Mouse (Mus musculus) hindbrain, embryonic 10.5 days (tissue): ENCODE results near the gene Sbno2. TPM values are rescaled to one million over a fixed set of nuclear protein-coding genes. Genes with fewer than 3 reads are reported as not detected.

ENCODE experiments used
- DNase-seq: peaks from one replicate; pipeline ENCODE4 v3.0.0-alpha.2; 2017; ENCODE audit warnings: low spot score
- H3K27ac ChIP-seq: fragments of 300-500 bp; sonication (generic); 2 replicates; pipeline ENCODE4 v1.5.1; 2016; ENCODE audit warnings: mild to moderate bottlenecking, moderate library complexity
- H3K27me3 ChIP-seq: fragments of 300-500 bp; sonication (generic); 2 replicates; pipeline ENCODE4 v1.6.1; 2016; ENCODE audit warnings: mild to moderate bottlenecking; ENCODE audit not compliant: poor library complexity, insufficient read depth, severe bottlenecking
- H3K36me3 ChIP-seq: fragments of 300-500 bp; sonication (generic); 2 replicates; pipeline ENCODE4 v1.6.1; 2016; ENCODE audit warnings: mild to moderate bottlenecking, moderate library complexity
- H3K4me1 ChIP-seq: fragments of 300-500 bp; sonication (generic); replicated peaks from 2 replicates; pipeline ENCODE4 v1.6.1; 2016; ENCODE audit warnings: mild to moderate bottlenecking
- H3K4me3 ChIP-seq: fragments of 300-500 bp; sonication (generic); 2 replicates; pipeline ENCODE4 v1.5.1; 2016; ENCODE audit warnings: mild to moderate bottlenecking, moderate library complexity
- H3K9me3 ChIP-seq: fragments of 300-500 bp; sonication (generic); 2 replicates; pipeline ENCODE4 v1.6.1; 2016; ENCODE audit warnings: mild to moderate bottlenecking, moderate library complexity
- WGBS: fragments of 180-500 bp; shearing (Covaris S2); methylation state at CpG from one replicate; pipeline ENCODE4 v1.1.7; 2016; 5-methylcytosine and 5-hydroxymethylcytosine counted together
- polyA plus RNA-seq: library from polyadenylated mRNA; unstranded; fragments of >200 nt; fragmentation: Nextera tagmentation; extraction: Ambion mirVana; gene quantifications from 2 replicates; pipeline ENCODE4 v1.2.1, GENCODE M21; 2016

The Sbno2 gene
- polyA plus RNA-seq, 1 experiment from 2014 or later: 17.2 TPM

GRCm38 (mm10) chr10:80130403-80131031 lies 25.1 kb upstream of the Sbno2 start:
- 89% methylated on average over 18 of the region's 18 CpGs for WGBS
- peaks cover 55% of the 10 kb centered on the region for H3K27me3 ChIP-seq

GRCm38 (mm10) chr10:80129846-80130245 lies 24.5 kb upstream of the Sbno2 start:
- 91% methylated on average over 9 of the region's 9 CpGs for WGBS
- peaks cover 100% of the 10 kb centered on the region for H3K36me3 ChIP-seq
- DNase-seq: no peak
- no peaks in the 10 kb centered on the region for H3K9me3 ChIP-seq
- H3K4me3 ChIP-seq: no peak overlapping the region
- H3K4me1 ChIP-seq: peaks cover 33% of the 10 kb centered on the region
- H3K27ac ChIP-seq: no peak overlapping the region
- H3K27me3 ChIP-seq: peaks cover 48% of the 10 kb centered on the region

More at GRCm38 (mm10) chr10:80130403-80131031, 25.1 kb upstream of the Sbno2 start:
- Histone ChIP-seq H3K36me3 (peaks cover 99% of the 10 kb centered on the region), H3K9me3 (no peaks in the 10 kb centered on the region), H3K4me1 (peaks cover 26% of the 10 kb centered on the region), H3K27ac (no peak overlapping the region), H3K4me3 (peak overlapping the region; percentile 37; the same call in 1 of the 2 replicates)
- DNase-seq: no peak

- peaks cover 36% of the 10 kb centered on the region for H3K4me1 ChIP-seq
- peaks cover 100% of the 10 kb centered on the region for H3K36me3 ChIP-seq
Observed at GRCm38 (mm10) chr10:80127920-80128319, 22.5 kb upstream of the Sbno2 start.

GRCm38 (mm10) chr10:80123932-80124562 lies 18.7 kb upstream of the Sbno2 start:
- H3K36me3 ChIP-seq: peaks cover 99% of the 10 kb centered on the region
- no peak for DNase-seq

More at GRCm38 (mm10) chr10:80127920-80128319, 22.5 kb upstream of the Sbno2 start:
- H3K9me3 ChIP-seq: no peaks in the 10 kb centered on the region
- no peak overlapping the region for H3K27ac ChIP-seq
- no peak for DNase-seq
- peaks cover 29% of the 10 kb centered on the region for H3K27me3 ChIP-seq
- 95% methylated on average over 8 of the region's 8 CpGs for WGBS
- H3K4me3 ChIP-seq: 0 out of 2 replicates have a peak overlapping the region, but pooled peaks have one; percentile 6

GRCm38 (mm10) chr10:80121639-80122038 lies 16.3 kb upstream of the Sbno2 start:
- H3K4me1 ChIP-seq: peaks cover 46% of the 10 kb centered on the region
- H3K4me3 ChIP-seq: no peak overlapping the region
- H3K9me3 ChIP-seq: no peaks in the 10 kb centered on the region
- H3K27me3 ChIP-seq: no peaks in the 10 kb centered on the region
- H3K36me3 ChIP-seq: peaks cover 95% of the 10 kb centered on the region
- 90% methylated on average over 2 of the region's 2 CpGs for WGBS
- H3K27ac ChIP-seq: no peak overlapping the region
- DNase-seq: no peak

More at GRCm38 (mm10) chr10:80123932-80124562, 18.7 kb upstream of the Sbno2 start:
- Histone ChIP-seq H3K4me3 (no peak overlapping the region), H3K27ac (no peak overlapping the region), H3K4me1 (peaks cover 22% of the 10 kb centered on the region), H3K9me3 (no peaks in the 10 kb centered on the region), H3K27me3 (no peaks in the 10 kb centered on the region)
- 94% methylated on average over 9 of the region's 9 CpGs for WGBS

- Histone ChIP-seq H3K4me1 (peaks cover 45% of the 10 kb centered on the region), H3K4me3 (peak overlapping the region; percentile 20; the same call in 1 of the 2 replicates)
- WGBS: 97% methylated on average over 2 of the region's 2 CpGs
Observed at GRCm38 (mm10) chr10:80120146-80120545, 14.8 kb upstream of the Sbno2 start.

GRCm38 (mm10) chr10:80118552-80118951 lies 13.2 kb upstream of the Sbno2 start:
- 76% methylated on average over 6 of the region's 6 CpGs for WGBS
- Histone ChIP-seq H3K9me3 (no peaks in the 10 kb centered on the region), H3K4me1 (peaks cover 50% of the 10 kb centered on the region)

More at GRCm38 (mm10) chr10:80120146-80120545, 14.8 kb upstream of the Sbno2 start:
- Histone ChIP-seq H3K27ac (no peak overlapping the region), H3K36me3 (peaks cover 80% of the 10 kb centered on the region), H3K9me3 (no peaks in the 10 kb centered on the region), H3K27me3 (no peaks in the 10 kb centered on the region)
- no peak for DNase-seq

GRCm38 (mm10) chr10:80117736-80118135 lies 12.4 kb upstream of the Sbno2 start:
- Histone ChIP-seq H3K27me3 (no peaks in the 10 kb centered on the region), H3K36me3 (peaks cover 56% of the 10 kb centered on the region), H3K27ac (peak overlapping the region; percentile 95), H3K9me3 (no peaks in the 10 kb centered on the region), H3K4me3 (peak overlapping the region; percentile 92), H3K4me1 (peaks cover 50% of the 10 kb centered on the region)
- WGBS: 65% methylated on average over 1 of the region's 1 CpGs
- DNase-seq: no peak

More at GRCm38 (mm10) chr10:80118552-80118951, 13.2 kb upstream of the Sbno2 start:
- no peaks in the 10 kb centered on the region for H3K27me3 ChIP-seq
- peaks cover 65% of the 10 kb centered on the region for H3K36me3 ChIP-seq
- DNase-seq: no peak
- H3K27ac ChIP-seq: peak overlapping the region; percentile 95; the same call in 1 of the 2 replicates
- H3K4me3 ChIP-seq: peak overlapping the region; percentile 92

- peak; percentile 36 for DNase-seq
- Histone ChIP-seq H3K36me3 (peaks cover 51% of the 10 kb centered on the region), H3K4me3 (peak overlapping the region; percentile 92), H3K27ac (peak overlapping the region; percentile 95), H3K4me1 (peaks cover 50% of the 10 kb centered on the region), H3K9me3 (no peaks in the 10 kb centered on the region), H3K27me3 (no peaks in the 10 kb centered on the region)
- 5% methylated on average over 30 of the region's 30 CpGs for WGBS
Observed at GRCm38 (mm10) chr10:80116927-80117691, 11.7 kb upstream of the Sbno2 start.

GRCm38 (mm10) chr10:80116563-80116926 lies 11.2 kb upstream of the Sbno2 start:
- Histone ChIP-seq H3K4me1 (peaks cover 50% of the 10 kb centered on the region), H3K27me3 (no peaks in the 10 kb centered on the region), H3K27ac (peak overlapping the region; percentile 95), H3K4me3 (peak overlapping the region; percentile 92), H3K9me3 (no peaks in the 10 kb centered on the region), H3K36me3 (peaks cover 45% of the 10 kb centered on the region)
- peak; percentile 45 for DNase-seq
- 1% methylated on average over 27 of the region's 27 CpGs for WGBS

- Histone ChIP-seq H3K27me3 (no peaks in the 10 kb centered on the region), H3K36me3 (peaks cover 39% of the 10 kb centered on the region), H3K9me3 (no peaks in the 10 kb centered on the region), H3K4me3 (peak overlapping the region; percentile 92), H3K4me1 (peaks cover 50% of the 10 kb centered on the region), H3K27ac (peak overlapping the region; percentile 95)
- under 1% methylated on average over 63 of the region's 63 CpGs for WGBS
- DNase-seq: no peak
Observed at GRCm38 (mm10) chr10:80115944-80116335, 10.6 kb upstream of the Sbno2 start.

GRCm38 (mm10) chr10:80115290-80115943 lies 10.0 kb upstream of the Sbno2 start, which contains the start of gene Stk11:
Gene Stk11 (plus strand): TSS chr10:80115803.
- Histone ChIP-seq H3K36me3 (peaks cover 34% of the 10 kb centered on the region), H3K9me3 (no peaks in the 10 kb centered on the region), H3K27me3 (no peaks in the 10 kb centered on the region), H3K4me3 (peak within 1 kb of the TSS; percentile 92), H3K4me1 (peaks cover 49% of the 10 kb centered on the region), H3K27ac (peak within 1 kb of the TSS; percentile 95)
- DNase-seq: peak; percentile 99
- under 1% methylated on average over 70 of the region's 70 CpGs for WGBS
